Mouse (Mus musculus): ENCODE data around the gene Trir. TPM values are rescaled to one million over a fixed set of nuclear protein-coding genes. Genes with fewer than 3 reads are reported as not detected.

Trir gene
- polyA plus RNA-seq, 1 experiment, result 111 TPM

DNA sequence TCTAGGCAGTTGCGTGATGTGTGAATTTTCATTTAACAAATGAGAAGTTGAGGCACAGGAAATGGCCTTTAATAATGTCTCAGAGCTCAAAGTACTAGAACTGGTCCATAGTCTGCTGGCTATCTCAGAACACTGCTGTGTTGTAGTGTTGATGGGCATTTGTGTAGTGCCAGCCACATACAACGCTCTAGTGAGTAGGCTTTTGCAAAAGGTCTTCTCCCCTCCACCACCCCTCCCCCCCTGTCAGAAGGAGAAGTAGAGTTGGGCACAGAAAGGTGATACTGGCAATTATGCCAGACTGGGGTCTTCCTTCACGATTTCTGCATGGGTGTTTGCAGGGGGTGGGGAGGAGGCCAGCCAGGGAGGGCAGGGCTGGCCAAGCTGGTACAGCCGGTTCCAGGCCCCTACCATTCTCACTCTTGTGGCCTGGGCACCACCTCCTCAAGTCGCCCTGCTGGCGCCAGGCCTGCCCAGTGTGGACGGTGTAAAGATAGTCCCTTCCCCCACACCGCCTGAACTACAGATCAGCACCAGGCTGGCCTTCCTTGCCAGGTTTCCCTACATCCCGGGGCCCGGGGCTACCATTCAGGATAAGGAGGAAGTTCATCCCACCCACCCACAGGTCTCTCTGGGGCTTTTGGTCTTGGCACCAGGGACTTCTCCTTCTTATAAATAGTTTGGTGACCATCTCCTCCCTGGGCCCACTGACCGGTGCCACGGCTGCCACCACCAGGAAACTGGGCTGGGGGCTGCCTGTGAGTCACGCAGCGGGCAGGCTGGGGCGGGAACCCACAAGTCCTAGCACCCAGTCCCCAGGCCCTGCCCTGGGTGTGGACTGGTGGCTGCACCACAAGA is 44.8 kb upstream of the Trir start:
- Histone ChIP-seq H3K27ac (ENCODE audit: insufficient read depth, low read depth, low read length) (peak overlapping the region; percentile 98), H3K4me3 (ENCODE audit: insufficient read depth, low read depth, low read length) (no peak overlapping the region), H3K27me3 (replicated peaks; ENCODE audit: control insufficient read depth, insufficient read depth, low read length) (no peaks in the 10 kb centered on the region), H3K4me1 (ENCODE audit: control insufficient read depth, insufficient read depth, low read length) (peaks cover 49% of the 10 kb centered on the region), H3K36me3 (ENCODE audit: control insufficient read depth, insufficient read depth, low read length) (no peaks in the 10 kb centered on the region)
- 47% methylated on average over 15 of the region's 15 CpGs for WGBS
- TF ChIP-seq POLR2A (IDR thresholded peaks at IDR 0.05; ENCODE audit: low read depth, low read length) (no peak), CTCF (conservative IDR thresholded peaks at IDR 0.05; ENCODE audit: insufficient read depth, insufficient read length, low read depth, low read length) (no peak)
- peak; percentile 72 for DNase-seq

GRCm38 (mm10) chr8:84982499-84983011 is 44.1 kb upstream of the Trir start:
- peaks cover 49% of the 10 kb centered on the region for H3K4me1 ChIP-seq (ENCODE audit: control insufficient read depth, insufficient read depth, low read length)
- no peaks in the 10 kb centered on the region for H3K27me3 ChIP-seq (replicated peaks; ENCODE audit: control insufficient read depth, insufficient read depth, low read length)
- TF ChIP-seq POLR2A (IDR thresholded peaks at IDR 0.05; ENCODE audit: low read depth, low read length) (no peak), CTCF (conservative IDR thresholded peaks at IDR 0.05; ENCODE audit: insufficient read depth, insufficient read length, low read depth, low read length) (no peak)
- H3K36me3 ChIP-seq (ENCODE audit: control insufficient read depth, insufficient read depth, low read length), result no peaks in the 10 kb centered on the region
- H3K27ac ChIP-seq (ENCODE audit: insufficient read depth, low read depth, low read length), result peak overlapping the region; percentile 98
- no peak overlapping the region for H3K4me3 ChIP-seq (ENCODE audit: insufficient read depth, low read depth, low read length)
- DNase-seq, result no peak
- WGBS, result 45% methylated on average over 3 of the region's 3 CpGs

GRCm38 (mm10) chr8:84984294-84985048 is 42.2 kb upstream of the Trir start:
- Histone ChIP-seq H3K27ac (ENCODE audit: insufficient read depth, low read depth, low read length) (peak overlapping the region; percentile 84), H3K4me1 (ENCODE audit: control insufficient read depth, insufficient read depth, low read length) (peaks cover 45% of the 10 kb centered on the region), H3K4me3 (ENCODE audit: insufficient read depth, low read depth, low read length) (no peak overlapping the region), H3K36me3 (ENCODE audit: control insufficient read depth, insufficient read depth, low read length) (no peaks in the 10 kb centered on the region), H3K27me3 (replicated peaks; ENCODE audit: control insufficient read depth, insufficient read depth, low read length) (no peaks in the 10 kb centered on the region)
- 4% methylated on average over 16 of the region's 16 CpGs for WGBS
- TF ChIP-seq CTCF (conservative IDR thresholded peaks at IDR 0.05; ENCODE audit: insufficient read depth, insufficient read length, low read depth, low read length) (no peak), POLR2A (IDR thresholded peaks at IDR 0.05; ENCODE audit: low read depth, low read length) (no peak)
- peak; percentile 80 for DNase-seq

- WGBS, result 2% methylated on average over 23 of the region's 23 CpGs
- Histone ChIP-seq H3K4me3 (ENCODE audit: insufficient read depth, low read depth, low read length) (peak overlapping the region; percentile 34), H3K27ac (ENCODE audit: insufficient read depth, low read depth, low read length) (peak overlapping the region; percentile 84), H3K36me3 (ENCODE audit: control insufficient read depth, insufficient read depth, low read length) (no peaks in the 10 kb centered on the region), H3K4me1 (ENCODE audit: control insufficient read depth, insufficient read depth, low read length) (peaks cover 45% of the 10 kb centered on the region), H3K27me3 (replicated peaks; ENCODE audit: control insufficient read depth, insufficient read depth, low read length) (no peaks in the 10 kb centered on the region)
- TF ChIP-seq CTCF (conservative IDR thresholded peaks at IDR 0.05; ENCODE audit: insufficient read depth, insufficient read length, low read depth, low read length), result no peak
- no peak for TF ChIP-seq POLR2A (IDR thresholded peaks at IDR 0.05; ENCODE audit: low read depth, low read length)
- no peak for DNase-seq
These were observed 41.5 kb upstream of the Trir start for GRCm38 (mm10) chr8:84985049-84985683.

- Histone ChIP-seq H3K27ac (ENCODE audit: insufficient read depth, low read depth, low read length) (peak overlapping the region; percentile 84), H3K4me3 (ENCODE audit: insufficient read depth, low read depth, low read length) (peak overlapping the region; percentile 34), H3K27me3 (replicated peaks; ENCODE audit: control insufficient read depth, insufficient read depth, low read length) (no peaks in the 10 kb centered on the region), H3K36me3 (ENCODE audit: control insufficient read depth, insufficient read depth, low read length) (no peaks in the 10 kb centered on the region), H3K4me1 (ENCODE audit: control insufficient read depth, insufficient read depth, low read length) (peaks cover 40% of the 10 kb centered on the region)
- peak; percentile 96 for DNase-seq
- under 1% methylated on average over 53 of the region's 53 CpGs for WGBS
- TF ChIP-seq CTCF (conservative IDR thresholded peaks at IDR 0.05; ENCODE audit: insufficient read depth, insufficient read length, low read depth, low read length) (no peak), POLR2A (IDR thresholded peaks at IDR 0.05; ENCODE audit: low read depth, low read length) (no peak)
These were observed 40.8 kb upstream of the Trir start for GRCm38 (mm10) chr8:84985684-84986378.

GRCm38 (mm10) chr8:84986379-84986945 is 40.2 kb upstream of the Trir start:
- H3K4me3 ChIP-seq (ENCODE audit: insufficient read depth, low read depth, low read length), result peak overlapping the region; percentile 34
- H3K27ac ChIP-seq (ENCODE audit: insufficient read depth, low read depth, low read length), result peak overlapping the region; percentile 84
- DNase-seq, result no peak
- TF ChIP-seq CTCF (conservative IDR thresholded peaks at IDR 0.05; ENCODE audit: insufficient read depth, insufficient read length, low read depth, low read length) (no peak), POLR2A (IDR thresholded peaks at IDR 0.05; ENCODE audit: low read depth, low read length) (no peak)
- no peaks in the 10 kb centered on the region for H3K27me3 ChIP-seq (replicated peaks; ENCODE audit: control insufficient read depth, insufficient read depth, low read length)
- 43% methylated on average over 8 of the region's 8 CpGs for WGBS
- no peaks in the 10 kb centered on the region for H3K36me3 ChIP-seq (ENCODE audit: control insufficient read depth, insufficient read depth, low read length)
- H3K4me1 ChIP-seq (ENCODE audit: control insufficient read depth, insufficient read depth, low read length), result peaks cover 34% of the 10 kb centered on the region
